Mouse (Mus musculus): ENCODE data around the gene Lyzl4.

DNA sequence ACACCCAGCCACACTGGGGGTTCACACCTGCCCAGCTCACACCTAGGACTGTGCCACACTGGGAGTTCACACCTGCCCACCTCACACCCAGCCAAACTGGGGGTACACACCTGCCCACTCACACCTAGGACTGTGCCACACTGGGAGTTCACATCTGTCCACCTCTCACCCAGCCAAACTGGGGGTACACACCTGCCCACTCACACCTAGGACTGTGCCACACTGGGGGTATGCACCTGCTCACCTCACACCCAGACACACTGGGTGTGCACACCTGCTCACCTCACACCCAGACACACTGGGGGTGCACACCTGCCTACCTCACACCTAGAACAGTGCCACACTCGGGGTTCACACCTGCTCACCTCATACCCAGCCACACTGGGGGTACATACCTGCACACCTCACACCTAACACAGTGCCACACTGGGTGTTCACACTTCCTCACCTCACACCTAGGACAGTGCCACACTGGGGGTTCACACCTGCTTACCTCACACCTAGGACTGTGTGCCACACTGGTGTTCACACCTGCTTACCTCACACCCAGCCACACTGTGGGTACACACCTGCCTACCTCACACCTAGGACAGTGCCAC is 35.3 kb downstream of the Lyzl4 start:
- no peak for TF ChIP-seq CTCF (IDR thresholded peaks at IDR 0.05; ENCODE audit: low read depth)
- TF ChIP-seq EP300 (IDR thresholded peaks at IDR 0.05; ENCODE audit: low read depth): no peak

Measured in liver, postnatal 0 days (tissue).